Mouse (Mus musculus) liver, postnatal 0 days (tissue): Measurements from ENCODE around the gene Mrpl45. TPM values are rescaled to one million over a fixed set of nuclear protein-coding genes. Genes with fewer than 3 reads are reported as not detected.
"Not testable (repeated sequence)": the region's sequence is repeated elsewhere in the genome, so short reads cannot be mapped to it uniquely, and the experiment has no call there.

ENCODE experiments used
- ATAC-seq: fragments of 200-750 bp; cut with Nextera tagmentation; 2 replicates; pipeline ENCODE4 v1.8.0; 2017; ENCODE audit warnings: mild to moderate bottlenecking, moderate library complexity
- DNase-seq: peaks from one replicate; pipeline ENCODE4 v3.0.0-alpha.2; 2016
- H3K27ac ChIP-seq: fragments of 300-500 bp; sonication (generic); 2 replicates; pipeline ENCODE4 v1.5.1; 2014; ENCODE audit warnings: antibody characterized with exemption, moderate library complexity, mild to moderate bottlenecking, low read depth
- H3K27me3 ChIP-seq: fragments of 300-500 bp; sonication (generic); 2 replicates; pipeline ENCODE4 v1.6.1; 2014; ENCODE audit warnings: low read length, control low read depth, mixed read lengths; ENCODE audit not compliant: insufficient read depth
- H3K36me3 ChIP-seq: fragments of 300-500 bp; sonication (generic); replicated peaks from 2 replicates; pipeline ENCODE4 v1.6.1; 2014; ENCODE audit warnings: mild to moderate bottlenecking, control low read depth, low read length, moderate library complexity, mixed read lengths; ENCODE audit not compliant: insufficient read depth
- H3K4me1 ChIP-seq: fragments of 300-500 bp; sonication (generic); 2 replicates; pipeline ENCODE4 v1.6.1; 2014; ENCODE audit warnings: antibody characterized with exemption, mild to moderate bottlenecking, control low read depth; ENCODE audit not compliant: insufficient read depth
- H3K4me2 ChIP-seq: fragments of 300-500 bp; sonication (generic); 2 replicates; pipeline ENCODE4 v1.6.1; 2014; ENCODE audit warnings: low read depth, mild to moderate bottlenecking, low read length, moderate library complexity, mixed read lengths
- H3K4me3 ChIP-seq: fragments of 300-500 bp; sonication (generic); 2 replicates; pipeline ENCODE4 v1.5.1; 2014; ENCODE audit warnings: low read depth, low read length
- H3K9ac ChIP-seq: fragments of 300-500 bp; sonication (generic); replicated peaks from 2 replicates; pipeline ENCODE4 v1.6.1; 2014; ENCODE audit warnings: mild to moderate bottlenecking, moderate library complexity
- H3K9me3 ChIP-seq: fragments of 300-500 bp; sonication (generic); 2 replicates; pipeline ENCODE4 v1.6.1; 2016; ENCODE audit warnings: mild to moderate bottlenecking, control low read depth, low read length, mixed read lengths
- CTCF ChIP-seq: sonication (generic); IDR thresholded peaks from 2 replicates; pipeline ENCODE4 v1.5.1; 2016; ENCODE audit warnings: antibody characterized with exemption, low read depth
- EP300 ChIP-seq: IDR thresholded peaks from 2 replicates; pipeline ENCODE4 v1.6.1; 2016; ENCODE audit warnings: antibody characterized with exemption, low read depth, mild to moderate bottlenecking
- WGBS: fragments of 180-500 bp; shearing (Covaris S2); extraction: QIAGEN DNeasy Blood & Tissue Kit; methylation state at CpG from one replicate; pipeline ENCODE4 v1.1.7; 2014; ENCODE audit not compliant: insufficient replicate concordance; 5-methylcytosine and 5-hydroxymethylcytosine counted together
- polyA plus RNA-seq: library from polyadenylated mRNA; unstranded; fragments of >200 nt; fragmentation: Nextera tagmentation; extraction: Ambion mirVana; gene quantifications from 2 replicates; pipeline ENCODE4 v1.2.1, GENCODE M21; 2015

The Mrpl45 gene
- polyA plus RNA-seq: 18.3 and 19.8 TPM in 2 replicates

DNA sequence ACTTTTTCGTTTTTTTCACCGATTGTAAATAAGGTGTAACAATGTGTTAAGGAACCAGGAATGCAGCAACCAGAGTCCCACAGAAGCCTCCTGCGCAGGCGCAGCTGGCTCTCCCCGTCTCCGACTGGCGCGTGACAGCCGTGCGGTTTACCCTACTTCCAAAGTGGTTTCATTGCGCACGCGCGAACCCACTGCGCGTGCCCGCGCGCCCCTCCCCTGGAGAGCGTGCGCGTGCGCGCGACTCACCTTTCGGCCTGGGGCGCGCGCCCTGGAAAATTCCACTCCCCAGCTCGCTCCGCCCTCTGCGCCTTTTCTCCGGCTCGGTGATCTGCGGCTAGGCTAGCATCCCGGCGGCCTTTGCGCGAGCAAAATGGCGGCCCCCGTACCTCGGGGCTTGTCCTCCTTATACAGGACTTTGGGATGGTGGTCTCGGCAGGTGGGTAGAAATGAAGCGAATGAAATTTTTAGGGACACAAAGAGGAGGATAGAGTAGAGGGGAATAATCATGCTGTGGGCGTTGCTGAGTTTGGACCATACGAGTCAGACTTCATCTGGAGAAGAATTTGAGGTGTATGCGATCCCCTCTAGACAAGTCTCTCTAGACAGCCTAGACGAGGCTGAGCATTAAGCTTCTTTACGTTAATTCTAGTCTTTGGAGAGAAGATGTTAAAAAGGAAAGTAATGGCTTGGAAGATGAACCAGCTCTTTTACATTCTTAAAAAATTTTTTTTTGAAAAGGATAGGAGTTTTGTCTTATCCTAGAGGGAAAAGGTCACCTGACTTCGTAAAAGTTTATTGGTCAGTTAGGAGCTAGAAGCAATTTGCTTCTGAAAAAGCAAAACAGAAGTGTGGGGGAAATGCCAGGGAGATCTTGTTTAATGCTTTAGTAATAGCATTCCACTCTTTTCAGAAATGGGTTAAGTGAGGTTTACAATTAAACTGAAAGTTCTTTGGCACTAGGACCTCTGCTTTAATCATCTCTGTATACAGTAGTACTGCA lies at the start of gene Mrpl45:
Mrpl45 (plus strand) TSS at position 213 of the 1,000 bp plus-strand sequence.
- Histone ChIP-seq H3K36me3 (no peaks in the 10 kb centered on the region), H3K27me3 (peaks cover 3% of the 10 kb centered on the region; the same call in 1 of the 2 replicates), H3K4me3 (peak within 1 kb of the TSS; percentile 67), H3K9ac (peak within 1 kb of the TSS; percentile 77), H3K4me2 (peak within 1 kb of the TSS; percentile 79), H3K27ac (peak within 1 kb of the TSS; percentile 80), H3K9me3 (no peaks in the 10 kb centered on the region), H3K4me1 (peaks cover 9% of the 10 kb centered on the region)
- no peak for TF ChIP-seq CTCF
- TF ChIP-seq EP300: no peak
- WGBS: under 1% methylated on average over 47 of the region's 50 CpGs
- DNase-seq (peak; percentile 99), ATAC-seq (peak; percentile 99)

DNA sequence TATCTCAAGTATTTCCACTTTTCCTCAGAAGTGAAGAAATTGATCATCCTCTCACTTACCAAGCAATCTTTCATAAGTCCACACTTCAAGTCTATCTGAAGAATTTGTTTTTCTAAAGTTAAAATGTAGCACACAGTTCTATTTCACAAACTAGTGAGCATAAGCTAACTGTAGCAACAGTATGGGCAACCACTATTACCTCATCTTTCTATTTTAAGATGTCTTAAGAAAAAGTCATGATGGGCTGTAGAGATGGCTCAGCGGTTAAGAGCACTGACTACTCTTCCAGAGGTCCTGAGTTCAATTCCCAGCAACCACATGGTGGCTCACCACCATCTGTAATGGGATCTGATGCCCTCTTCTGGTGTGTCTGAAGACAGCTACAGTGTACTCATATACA lies 49.0 kb upstream of the Mrpl45 start:
- not testable (repeated sequence) for H3K4me3 ChIP-seq, ATAC-seq, H3K27me3 ChIP-seq, DNase-seq, H3K9me3 ChIP-seq, H3K27ac ChIP-seq, H3K4me2 ChIP-seq, H3K4me1 ChIP-seq, H3K9ac ChIP-seq
- H3K36me3 ChIP-seq: peaks cover 14% of the 10 kb centered on the region
- 78% methylated on average over 1 of the region's 1 CpGs for WGBS

DNA sequence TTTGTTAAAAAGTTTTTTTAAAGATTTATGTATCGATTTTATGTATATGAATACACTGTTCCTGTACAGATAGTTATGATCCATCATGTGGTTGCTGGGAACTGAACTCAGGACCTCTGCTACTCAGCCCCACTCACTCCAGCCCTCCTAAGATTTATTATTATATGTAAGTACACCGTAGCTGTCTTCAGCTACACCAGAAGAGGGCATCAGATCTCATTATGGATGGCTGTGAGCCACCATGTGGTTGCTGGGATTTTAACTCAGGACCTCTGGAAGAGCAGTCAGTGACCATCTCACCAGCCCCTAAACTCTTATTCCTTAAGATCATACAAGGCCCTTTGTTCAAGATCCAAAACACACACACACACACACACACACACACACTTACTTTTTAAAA lies 45.5 kb upstream of the Mrpl45 start:
- not testable (repeated sequence) for H3K36me3 ChIP-seq, H3K4me2 ChIP-seq, H3K4me1 ChIP-seq, H3K9me3 ChIP-seq, H3K27ac ChIP-seq, H3K4me3 ChIP-seq, H3K27me3 ChIP-seq, ATAC-seq, DNase-seq, H3K9ac ChIP-seq
- WGBS: 73% methylated on average over 2 of the region's 2 CpGs
- peak; percentile 30 for TF ChIP-seq CTCF

DNA sequence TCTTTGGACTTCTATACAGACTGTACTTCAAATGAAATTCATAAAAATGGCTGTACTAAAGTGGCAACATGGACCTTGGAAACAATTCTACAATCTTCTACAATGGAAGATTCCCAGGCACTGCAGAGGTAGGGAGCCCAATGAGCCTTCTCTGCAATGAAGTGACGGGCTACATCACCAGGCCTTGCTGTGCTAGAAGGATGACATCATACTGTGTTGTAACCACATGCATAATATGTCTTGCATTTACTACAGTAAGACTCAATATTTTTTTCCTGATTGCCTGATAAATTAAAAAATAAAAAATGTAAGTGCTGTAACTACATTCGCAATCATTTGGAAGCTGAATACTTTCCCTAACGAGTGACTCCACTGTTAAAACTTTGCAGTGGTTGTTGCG lies 42.7 kb upstream of the Mrpl45 start:
- Histone ChIP-seq H3K27ac (no peak overlapping the region), H3K9me3 (no peaks in the 10 kb centered on the region), H3K4me1 (peaks cover 6% of the 10 kb centered on the region; the same call in 1 of the 2 replicates), H3K4me3 (no peak overlapping the region), H3K27me3 (no peaks in the 10 kb centered on the region), H3K36me3 (no peaks in the 10 kb centered on the region), H3K4me2 (no peak overlapping the region), H3K9ac (no peak overlapping the region)
- WGBS: 88% methylated on average over 4 of the region's 4 CpGs
- no peak for TF ChIP-seq CTCF
- TF ChIP-seq EP300: no peak
- ATAC-seq (no peak), DNase-seq (no peak)

DNA sequence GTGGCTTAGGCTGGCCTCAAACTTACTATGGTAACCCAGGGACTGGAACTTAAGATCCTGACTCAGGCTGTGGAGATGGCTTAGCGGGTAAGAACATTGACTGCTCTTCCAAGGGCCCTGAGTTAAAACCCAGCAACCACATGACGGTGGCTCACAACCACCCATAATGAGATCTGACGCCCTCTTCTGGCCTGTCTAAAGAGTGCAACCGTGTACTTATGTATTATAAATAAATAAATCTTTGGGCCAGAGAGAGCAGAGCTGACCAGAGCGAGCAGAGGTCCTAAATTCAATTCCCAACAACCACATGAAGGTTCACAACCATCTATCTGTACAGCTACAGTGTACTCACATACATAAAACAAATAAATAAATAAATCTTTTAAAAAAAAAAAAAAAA lies 41.9 kb upstream of the Mrpl45 start:
- DNase-seq: no peak

DNA sequence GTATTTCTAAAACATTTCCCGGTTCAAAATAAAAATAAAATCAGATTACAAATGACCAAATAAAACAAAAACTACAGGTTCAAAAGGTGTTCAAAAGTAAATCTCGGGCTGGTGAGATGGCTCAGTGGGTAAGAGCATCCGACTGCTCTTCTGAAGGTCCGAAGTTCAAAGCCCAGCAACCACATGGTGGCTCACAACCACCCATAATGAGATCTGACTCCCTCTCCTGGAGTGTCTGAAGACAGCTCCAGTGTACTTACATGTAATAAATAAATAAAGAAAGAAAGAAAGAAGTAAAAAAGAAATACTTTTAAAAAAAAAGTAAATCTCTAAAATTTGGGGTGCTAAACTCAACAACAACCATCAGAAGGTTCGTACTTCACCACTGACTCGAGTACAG lies 40.6 kb upstream of the Mrpl45 start:
- H3K4me1 ChIP-seq: peaks cover 23% of the 10 kb centered on the region
- H3K4me3 ChIP-seq, H3K9me3 ChIP-seq, H3K36me3 ChIP-seq, H3K9ac ChIP-seq, DNase-seq, H3K4me2 ChIP-seq, H3K27ac ChIP-seq, ATAC-seq, H3K27me3 ChIP-seq: not testable (repeated sequence)
- WGBS: 86% methylated on average over 6 of the region's 6 CpGs

More for the DNA sequence above, 41.9 kb upstream of the Mrpl45 start:
- H3K9ac ChIP-seq: no peak overlapping the region
- H3K27ac ChIP-seq: no peak overlapping the region
- H3K9me3 ChIP-seq: no peaks in the 10 kb centered on the region
- ATAC-seq: no peak
- peaks cover 11% of the 10 kb centered on the region for H3K4me1 ChIP-seq
- TF ChIP-seq CTCF: peak; percentile 31
- TF ChIP-seq EP300: no peak
- H3K27me3 ChIP-seq: no peaks in the 10 kb centered on the region
- WGBS: 74% methylated on average over 5 of the region's 5 CpGs
- no peak overlapping the region for H3K4me2 ChIP-seq
- no peaks in the 10 kb centered on the region for H3K36me3 ChIP-seq
- no peak overlapping the region for H3K4me3 ChIP-seq
